8 mouse cellular contexts compared by ENCODE assay signal in the genomic region with DNA sequence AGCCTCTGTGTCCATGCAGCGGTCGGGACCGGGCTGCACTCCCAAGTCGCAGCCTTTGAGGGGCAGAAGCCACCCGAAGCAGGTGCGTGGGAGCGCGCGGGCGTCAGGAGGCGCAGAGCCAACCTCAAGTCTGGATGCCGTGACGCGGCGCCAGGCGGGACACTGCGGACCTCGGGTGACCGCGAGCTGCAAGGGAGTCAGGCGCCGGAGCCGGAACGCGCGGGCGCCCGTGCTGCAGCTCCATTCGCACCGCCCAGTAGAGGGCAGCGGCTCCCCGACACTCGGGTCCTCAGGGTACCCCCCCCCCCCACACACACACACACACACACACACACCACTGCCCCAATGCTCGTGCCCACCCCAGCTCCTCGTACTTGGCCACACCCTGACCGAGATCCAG. TPM values are rescaled to one million over a fixed set of nuclear protein-coding genes. Genes with fewer than 3 reads are reported as not detected.
DNase-seq lines count a peak whose midpoint lies in the region; ATAC-seq and TF ChIP-seq lines count a peak whose summit lies in the region.

No protein-coding gene starts in this region.

- peaks cover 15% of the 10 kb centered on the region; the same call in 1 of the 2 replicates for H3K27me3 ChIP-seq in forebrain, postnatal 0 days (ENCODE audit: insufficient read depth, low read length)
- 0 out of 2 replicates have a peak, but pooled peaks cover 5% of the 10 kb centered on the region for H3K27me3 ChIP-seq in lung, postnatal 0 days (replicated peaks; ENCODE audit: insufficient read depth, low read length)

- H3K4me2 ChIP-seq in forebrain, postnatal 0 days (ENCODE audit: low read depth): peak overlapping the region; percentile 93
- peak overlapping the region; percentile 100 for H3K4me2 ChIP-seq in lung, postnatal 0 days (replicated peaks; ENCODE audit: low read depth, low read length)

- no peak overlapping the region for H3K9ac ChIP-seq in forebrain, postnatal 0 days
- H3K9ac ChIP-seq in lung, postnatal 0 days (replicated peaks; ENCODE audit: low read depth): no peak overlapping the region

- H3K9me3 ChIP-seq in forebrain, postnatal 0 days (ENCODE audit: low read length): no peaks in the 10 kb centered on the region
- H3K9me3 ChIP-seq in lung, postnatal 0 days (ENCODE audit: low read length): no peaks in the 10 kb centered on the region

- no peak for ATAC-seq in forebrain, postnatal 0 days
- peak; percentile 45 for ATAC-seq in lung, postnatal 0 days

- no peaks in the 10 kb centered on the region for H3K36me3 ChIP-seq in forebrain, postnatal 0 days (ENCODE audit: insufficient read depth)
- no peaks in the 10 kb centered on the region for H3K36me3 ChIP-seq in lung, postnatal 0 days (ENCODE audit: insufficient read depth, low read length)

- DNase-seq in CD8-positive naive resting alpha-beta T cell, adult 2 months (ENCODE audit: low read depth in 2 of 2, low spot score in 2 of 2): peak; percentile 43 to 57
- DNase-seq in cerebellum, adult 11 months: peak; percentile 82
- DNase-seq in forebrain, postnatal 0 days: peak; percentile 62
- peak; percentile 87 for DNase-seq in heart, postnatal 4 days
- DNase-seq in layer of hippocampus, postnatal 10 days (ENCODE audit: low spot score in 2 of 2): peak; percentile 73 to 81
- DNase-seq in lung, postnatal 0 days (ENCODE audit: low spot score): peak; percentile 79
- peak; percentile 51 for DNase-seq in ovary, postnatal 10 days (ENCODE audit: low spot score)
- DNase-seq in thymus, postnatal 10 days (ENCODE audit: low spot score in 2 of 2): peak; percentile 66 to 83

- WGBS in forebrain, postnatal 0 days: under 1% methylated on average over 31 of the region's 36 CpGs
- WGBS in lung, postnatal 0 days: under 1% methylated on average over 35 of the region's 36 CpGs

- peak overlapping the region; percentile 80 for H3K4me3 ChIP-seq in forebrain, postnatal 0 days (ENCODE audit: low read depth, low read length)
- H3K4me3 ChIP-seq in lung, postnatal 0 days (ENCODE audit: low read depth, low read length): peak overlapping the region; percentile 99

- TF ChIP-seq EP300 in lung, postnatal 0 days (IDR thresholded peaks at IDR 0.05): no peak

- TF ChIP-seq CTCF in forebrain, postnatal 0 days (IDR thresholded peaks at IDR 0.05; ENCODE audit: low read depth): peak; percentile 65
- TF ChIP-seq CTCF in lung, postnatal 0 days (IDR thresholded peaks at IDR 0.05): peak; percentile 78

- H3K4me1 ChIP-seq in forebrain, postnatal 0 days (ENCODE audit: insufficient read depth): no peaks in the 10 kb centered on the region
- no peaks in the 10 kb centered on the region for H3K4me1 ChIP-seq in lung, postnatal 0 days (ENCODE audit: insufficient read depth, low read depth, low read length)

- no peak overlapping the region for H3K27ac ChIP-seq in forebrain, postnatal 0 days (ENCODE audit: low read depth, low read length)
- no peak overlapping the region for H3K27ac ChIP-seq in lung, postnatal 0 days (ENCODE audit: low read length)

RNA-seq across cellular contexts. Expression of gene Cux1, which starts 1.5 kb away (rescaled TPM):
- total RNA-seq in forebrain, postnatal 0 days (2014; rRNA removed): 124 and 141 TPM in 2 replicates
- 82.9 and 86.0 TPM in 2 replicates for polyA plus RNA-seq in forebrain, postnatal 0 days (2015; fragmentation: Nextera tagmentation; extraction: Ambion mirVana)
- 100 to 1,000 TPM; 126 to 131 TPM for total RNA-seq in heart, postnatal 4 days (2021)
- total RNA-seq in layer of hippocampus, postnatal 10 days (2021): 10 to 100 TPM; 53.3 to 56.6 TPM
- polyA plus RNA-seq in lung, postnatal 0 days (2015; fragmentation: Nextera tagmentation; extraction: Ambion mirVana): 68.5 and 74.0 TPM in 2 replicates
